Comparison of ENCODE assay signal across 30 mouse cellular contexts in genomic region chr12:84548251-84548650, GRCm38 (mm10). TPM values are rescaled to one million over a fixed set of nuclear protein-coding genes. Genes with fewer than 3 reads are reported as not detected.
"Had no signal": no experiment of that assay in that cellular context is flagged by ENCODE, and none has a peak within 500 bp of the region (broad histone marks: within the 10 kb centered on the region; RNA-seq: fewer than 3 reads in every experiment).

No protein-coding gene starts in this region.

- H3K4me3 ChIP-seq: gastrocnemius, adult 2 months; heart, embryonic 10.5 days; heart, embryonic 12.5 days; hindbrain, embryonic 10.5 days; hindbrain, embryonic 12.5 days; intestine, embryonic 15.5 days; layer of hippocampus, adult 2 months; left cerebral cortex, adult 2 months; limb, embryonic 13.5 days; limb, embryonic 15.5 days; liver, embryonic 12.5 days had no signal

- H3K27ac ChIP-seq: gastrocnemius, adult 2 months; heart, embryonic 10.5 days; hindbrain, embryonic 10.5 days; hindbrain, embryonic 12.5 days; hindbrain, embryonic 14.5 days; intestine, embryonic 15.5 days; layer of hippocampus, adult 2 months; left cerebral cortex, adult 2 months; limb, embryonic 13.5 days; limb, embryonic 15.5 days; liver, embryonic 12.5 days had no signal

- H3K4me1 ChIP-seq: heart, embryonic 10.5 days; heart, embryonic 12.5 days; hindbrain, embryonic 12.5 days; limb, embryonic 13.5 days; limb, embryonic 15.5 days; liver, embryonic 12.5 days had no signal

- H3K36me3 ChIP-seq: heart, embryonic 10.5 days; heart, embryonic 12.5 days; hindbrain, embryonic 10.5 days; hindbrain, embryonic 12.5 days; intestine, embryonic 15.5 days; limb, embryonic 13.5 days; limb, embryonic 15.5 days; liver, embryonic 12.5 days had no signal

- DNase-seq: gastrocnemius, adult 2 months; gastrocnemius, postnatal 10 days; gastrocnemius, postnatal 25 days; heart, adult 18-20 months; heart, postnatal 10 days; heart, postnatal 4 days; kidney, adult 18-20 months; kidney, adult 8-10 months; kidney, postnatal 10 days; kidney, postnatal 25 days; kidney, postnatal 4 days had no signal

- H3K9me3 ChIP-seq: heart, embryonic 10.5 days; heart, embryonic 12.5 days; hindbrain, embryonic 10.5 days; hindbrain, embryonic 12.5 days; intestine, embryonic 15.5 days; limb, embryonic 13.5 days; limb, embryonic 15.5 days; liver, embryonic 12.5 days had no signal

- ATAC-seq: hindbrain, embryonic 16.5 days; inflammation-experienced regulatory T-cells, adult 6 months; intestine, embryonic 15.5 days; intestine, postnatal 0 days; liver, embryonic 12.5 days had no signal

- H3K27me3 ChIP-seq: heart, embryonic 12.5 days; intestine, embryonic 15.5 days; limb, embryonic 13.5 days; limb, embryonic 15.5 days had no signal

- H3K9ac ChIP-seq: heart, embryonic 12.5 days; hindbrain, embryonic 12.5 days; hindbrain, embryonic 14.5 days; intestine, embryonic 15.5 days; limb, embryonic 13.5 days; limb, embryonic 15.5 days; liver, embryonic 12.5 days had no signal

- H3K4me2 ChIP-seq: heart, embryonic 12.5 days; hindbrain, embryonic 12.5 days; hindbrain, embryonic 14.5 days; intestine, embryonic 15.5 days; limb, embryonic 13.5 days; limb, embryonic 15.5 days; liver, embryonic 12.5 days had no signal

RNA-seq across cellular contexts. Expression of gene Vsx2, which starts 21.3 kb away (rescaled TPM):
- polyA plus RNA-seq: heart, embryonic 10.5 days; heart, embryonic 12.5 days; heart, embryonic 14.5 days; heart, embryonic 16.5 days; inflammation-experienced regulatory T-cells, adult 6 months; intestine, embryonic 15.5 days; intestine, postnatal 0 days; kidney, embryonic 14.5 days; kidney, embryonic 16.5 days; liver, adult 2 months; liver, embryonic 12.5 days had no signal
